ENCODE assay signal across 8 mouse cellular contexts in genomic region chr10:69924845-69925244, GRCm38 (mm10).
A peak's percentile ranks its signal among the peaks of the same experiment; 100 is the strongest.
DNase-seq lines count a peak whose midpoint lies in the region; ATAC-seq and TF ChIP-seq lines count a peak whose summit lies in the region.

No protein-coding gene starts in this region.

- H3K4me2 ChIP-seq in embryonic facial prominence, embryonic 13.5 days: peak overlapping the region; percentile 58
- peak overlapping the region; percentile 39 for H3K4me2 ChIP-seq in hindbrain, postnatal 0 days (ENCODE audit: low read depth, low read length)

- no peaks in the 10 kb centered on the region for H3K9me3 ChIP-seq in embryonic facial prominence, embryonic 13.5 days
- H3K9me3 ChIP-seq in hindbrain, postnatal 0 days (ENCODE audit: low read length): no peaks in the 10 kb centered on the region

- 6% methylated on average over 14 of the region's 14 CpGs for WGBS in embryonic facial prominence, embryonic 13.5 days
- 16% methylated on average over 14 of the region's 14 CpGs for WGBS in hindbrain, postnatal 0 days

- DNase-seq in adrenal gland, adult 2 months: peak; percentile 20
- DNase-seq in adrenal gland, adult 18-20 months (ENCODE audit: low spot score in 2 of 2): no peak
- DNase-seq in hindbrain, postnatal 0 days (ENCODE audit: low spot score): no peak
- DNase-seq in spleen, postnatal 14 days (ENCODE audit: low spot score in 2 of 2): no peak
- DNase-seq in cerebellum, postnatal 36 days: no peak
- DNase-seq in spleen, adult 18-20 months: no peak

- peaks cover 4% of the 10 kb centered on the region; the same call in 1 of the 2 replicates for H3K27me3 ChIP-seq in embryonic facial prominence, embryonic 13.5 days
- H3K27me3 ChIP-seq in hindbrain, postnatal 0 days (ENCODE audit: insufficient read depth, low read length): no peaks in the 10 kb centered on the region

- TF ChIP-seq CTCF in hindbrain, postnatal 0 days (IDR thresholded peaks at IDR 0.05; ENCODE audit: low read depth): no peak

- H3K4me1 ChIP-seq in embryonic facial prominence, embryonic 13.5 days: peaks cover 41% of the 10 kb centered on the region
- 0 out of 2 replicates have a peak, but pooled peaks cover 4% of the 10 kb centered on the region for H3K4me1 ChIP-seq in hindbrain, postnatal 0 days (ENCODE audit: insufficient read depth, low read length)

- peak overlapping the region; percentile 84; the same call in 1 of the 2 replicates for H3K27ac ChIP-seq in embryonic facial prominence, embryonic 13.5 days
- H3K27ac ChIP-seq in hindbrain, postnatal 0 days: no peak overlapping the region

- H3K4me3 ChIP-seq in embryonic facial prominence, embryonic 13.5 days: peak overlapping the region; percentile 30
- no peak overlapping the region for H3K4me3 ChIP-seq in hindbrain, postnatal 0 days (ENCODE audit: low read length)

- no peak for ATAC-seq in embryonic facial prominence, embryonic 13.5 days (ENCODE audit: insufficient number of reproducible peaks, insufficient read depth, low FRiP score, low TSS enrichment, low read depth)
- ATAC-seq in hindbrain, postnatal 0 days: no peak
- ATAC-seq in megakaryocyte, adult 5-6 weeks (ENCODE audit: poor library complexity, severe bottlenecking): peak; percentile 52; the same call in 1 of the 2 replicates

- H3K36me3 ChIP-seq in embryonic facial prominence, embryonic 13.5 days: no peaks in the 10 kb centered on the region
- peaks cover 2% of the 10 kb centered on the region; the same call in 1 of the 2 replicates for H3K36me3 ChIP-seq in hindbrain, postnatal 0 days (ENCODE audit: insufficient read depth, low read length)

- H3K9ac ChIP-seq in embryonic facial prominence, embryonic 13.5 days: 0 out of 2 replicates have a peak overlapping the region, but pooled peaks have one; percentile 36
- H3K9ac ChIP-seq in hindbrain, postnatal 0 days (replicated peaks; ENCODE audit: low read length): no peak overlapping the region
